ENCODE assay signal across 9 mouse cellular contexts in genomic region chr2:121041098-121041497, GRCm38 (mm10). TPM values are rescaled to one million over a fixed set of nuclear protein-coding genes. Genes with fewer than 3 reads are reported as not detected.
DNase-seq lines count a peak whose midpoint lies in the region; ATAC-seq and TF ChIP-seq lines count a peak whose summit lies in the region.
"Had no signal": no experiment of that assay in that cellular context is flagged by ENCODE, and none has a peak within 500 bp of the region (broad histone marks: within the 10 kb centered on the region; RNA-seq: fewer than 3 reads in every experiment).

No protein-coding gene starts in this region.

- H3K27me3 ChIP-seq in forebrain, postnatal 0 days (ENCODE audit: insufficient read depth, low read length), result no peaks in the 10 kb centered on the region
- no peaks in the 10 kb centered on the region for H3K27me3 ChIP-seq in forebrain, embryonic 12.5 days
- H3K27me3 ChIP-seq: hindbrain, embryonic 15.5 days had no signal

- H3K27ac ChIP-seq in forebrain, postnatal 0 days (ENCODE audit: low read depth, low read length), result no peak overlapping the region
- H3K27ac ChIP-seq in forebrain, embryonic 12.5 days, result no peak overlapping the region
- H3K27ac ChIP-seq: hindbrain, embryonic 15.5 days had no signal

- no peaks in the 10 kb centered on the region for H3K36me3 ChIP-seq in forebrain, postnatal 0 days (ENCODE audit: insufficient read depth)
- H3K36me3 ChIP-seq in forebrain, embryonic 12.5 days (replicated peaks), result no peaks in the 10 kb centered on the region
- H3K36me3 ChIP-seq: hindbrain, embryonic 15.5 days had no signal

- no peaks in the 10 kb centered on the region for H3K9me3 ChIP-seq in forebrain, postnatal 0 days (ENCODE audit: low read length)
- H3K9me3 ChIP-seq in forebrain, embryonic 12.5 days, result no peaks in the 10 kb centered on the region
- H3K9me3 ChIP-seq: hindbrain, embryonic 15.5 days had no signal

- H3K4me2 ChIP-seq in forebrain, postnatal 0 days (ENCODE audit: low read depth), result no peak overlapping the region
- H3K4me2 ChIP-seq in forebrain, embryonic 12.5 days, result no peak overlapping the region
- H3K4me2 ChIP-seq: hindbrain, embryonic 15.5 days had no signal

- H3K4me3 ChIP-seq in forebrain, postnatal 0 days (ENCODE audit: low read depth, low read length), result no peak overlapping the region
- H3K4me3 ChIP-seq in forebrain, embryonic 12.5 days (replicated peaks), result no peak overlapping the region
- H3K4me3 ChIP-seq: hindbrain, embryonic 15.5 days had no signal

- no peaks in the 10 kb centered on the region for H3K4me1 ChIP-seq in forebrain, postnatal 0 days (ENCODE audit: insufficient read depth)
- H3K4me1 ChIP-seq in forebrain, embryonic 12.5 days, result no peaks in the 10 kb centered on the region
- H3K4me1 ChIP-seq: hindbrain, embryonic 15.5 days had no signal

- peak; percentile 72 for TF ChIP-seq CTCF in forebrain, postnatal 0 days (IDR thresholded peaks at IDR 0.05; ENCODE audit: low read depth)

- whole genome bisulfite sequencing in forebrain, postnatal 0 days, result 47% methylated on average over 5 of the region's 5 CpGs
- 54% methylated on average over 5 of the region's 5 CpGs for WGBS in forebrain, embryonic 12.5 days

- DNase-seq in forebrain, postnatal 0 days, result peak; percentile 35
- peak; percentile 40 for DNase-seq in urinary bladder, postnatal 14 days (ENCODE audit: low spot score)
- DNase-seq in urinary bladder, postnatal 4 days (ENCODE audit: low spot score in 2 of 2), result no peak
- DNase-seq in embryo, embryonic 11.5 days (ENCODE audit: low read depth, low spot score), result peak; percentile 23
- peak; percentile 22 to 59 for DNase-seq in layer of hippocampus, postnatal 14 days (ENCODE audit: low spot score in 2 of 2)
- DNase-seq in retina, adult 2 months (ENCODE audit: low read depth, low spot score), result peak; percentile 68
- DNase-seq in ovary, postnatal 10 days (ENCODE audit: low spot score), result no peak

- no peak for ATAC-seq in forebrain, postnatal 0 days
- ATAC-seq in forebrain, embryonic 12.5 days (ENCODE audit: low FRiP score), result no peak

- H3K9ac ChIP-seq in forebrain, postnatal 0 days, result no peak overlapping the region
- no peak overlapping the region for H3K9ac ChIP-seq in forebrain, embryonic 12.5 days
- H3K9ac ChIP-seq: hindbrain, embryonic 15.5 days had no signal

RNA-seq across cellular contexts. Expression of gene Epb42, which starts 4.2 kb away (rescaled TPM):
- total RNA-seq in forebrain, postnatal 0 days (2014; rRNA removed), result 0.46 TPM in 1 of 2 replicates, not detected in the other
- polyA plus RNA-seq in forebrain, postnatal 0 days (2015; fragmentation: Nextera tagmentation; extraction: Ambion mirVana), result 0.06 TPM in 1 of 2 replicates, not detected in the other
- polyA plus RNA-seq in forebrain, embryonic 12.5 days (2016; fragmentation: Nextera tagmentation; extraction: Ambion mirVana), result 3.9 and 4.4 TPM in 2 replicates
- total RNA-seq in layer of hippocampus, postnatal 14 days (2021), result not detected

RNA-seq across cellular contexts. Expression of gene Ccndbp1, which starts 32.9 kb away (rescaled TPM):
- 63.3 and 65.8 TPM in 2 replicates for total RNA-seq in forebrain, postnatal 0 days (2014; rRNA removed)
- polyA plus RNA-seq in forebrain, postnatal 0 days (2015; fragmentation: Nextera tagmentation; extraction: Ambion mirVana), result 82.0 and 85.0 TPM in 2 replicates
- 44.9 and 47.7 TPM in 2 replicates for polyA plus RNA-seq in forebrain, embryonic 12.5 days (2016; fragmentation: Nextera tagmentation; extraction: Ambion mirVana)
- 10 to 100 TPM; 54.0 to 59.6 TPM for total RNA-seq in layer of hippocampus, postnatal 14 days (2021)

RNA-seq across cellular contexts. Expression of gene Tgm5, which starts 44.5 kb away (rescaled TPM):
- total RNA-seq in forebrain, postnatal 0 days (2014; rRNA removed), result not detected in 2 replicates
- 0.07 TPM in 1 of 2 replicates, not detected in the other for polyA plus RNA-seq in forebrain, postnatal 0 days (2015; fragmentation: Nextera tagmentation; extraction: Ambion mirVana)
- not detected in 2 replicates for polyA plus RNA-seq in forebrain, embryonic 12.5 days (2016; fragmentation: Nextera tagmentation; extraction: Ambion mirVana)
- not detected for total RNA-seq in layer of hippocampus, postnatal 14 days (2021)
- polyA plus RNA-seq: hindbrain, embryonic 15.5 days had no signal

Comparison
In these comparisons a context has a peak if more than half of its experiments do, and no peak if none do; other contexts are left out.
1. DNase-seq: peak in forebrain, postnatal 0 days (single experiment), urinary bladder, postnatal 14 days (single experiment), embryo, embryonic 11.5 days (single experiment), layer of hippocampus, postnatal 14 days (2 of 2) and retina, adult 2 months (single experiment); none in urinary bladder, postnatal 4 days (0 of 2) and ovary, postnatal 10 days (single experiment).